Mouse (Mus musculus) ES-CJ7 (cell line): ENCODE results near the gene Abr.

Experiments
- DNase-seq: peaks from one replicate; pipeline ENCODE4 v3.0.0; 2011; ENCODE audit warnings: low read depth, low spot score

Abr gene

GRCm38 (mm10) chr11:76415001-76415400 is 207.1 kb downstream of the Abr start:
- DNase-seq = no peak

DNA sequence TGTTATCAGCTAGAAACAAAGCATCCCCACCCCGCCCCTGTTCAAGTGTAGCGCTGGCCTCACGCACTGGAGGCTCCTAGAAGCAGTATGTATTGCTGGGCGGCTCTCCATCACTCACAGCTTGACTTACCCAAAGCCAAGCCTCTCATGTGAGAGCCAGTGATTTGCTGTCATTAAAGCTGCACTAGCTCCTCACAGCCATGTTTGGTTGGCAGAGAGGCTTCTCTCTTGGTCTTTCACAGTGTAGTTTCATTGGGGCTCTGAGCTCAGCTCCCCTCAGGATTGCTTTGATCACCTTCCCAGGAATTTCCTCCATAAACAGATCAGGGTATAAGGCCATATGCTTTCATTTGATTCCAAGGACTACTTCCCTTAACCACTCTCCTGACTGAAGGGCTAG is 208.9 kb downstream of the Abr start:
- no peak for DNase-seq

DNA sequence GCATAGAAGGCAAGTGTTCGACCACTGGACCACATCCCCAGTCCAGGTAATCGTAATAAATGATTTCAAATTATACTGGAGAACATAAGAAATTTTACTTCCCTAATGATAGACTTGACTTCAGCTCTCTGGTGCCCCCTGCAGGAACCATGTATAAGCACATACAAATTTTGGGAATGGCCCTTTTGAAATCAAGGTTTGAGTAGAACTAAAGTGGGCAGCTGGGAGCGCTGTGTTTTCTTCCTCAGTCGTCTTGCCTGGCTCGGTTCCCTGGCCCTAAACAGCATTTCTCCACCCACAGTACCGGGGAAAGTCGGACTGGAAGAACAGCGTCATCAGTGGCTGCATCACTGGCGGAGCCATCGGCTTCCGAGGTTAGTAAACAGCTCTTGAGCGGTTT is 211.3 kb downstream of the Abr start:
- DNase-seq = peak; percentile 77

GRCm38 (mm10) chr11:76406702-76407583 is 215.2 kb downstream of the Abr start, which contains the start of gene Timm22:
Gene Timm22 (plus strand): TSS chr11:76406952.
- DNase-seq = peak; percentile 99

DNA sequence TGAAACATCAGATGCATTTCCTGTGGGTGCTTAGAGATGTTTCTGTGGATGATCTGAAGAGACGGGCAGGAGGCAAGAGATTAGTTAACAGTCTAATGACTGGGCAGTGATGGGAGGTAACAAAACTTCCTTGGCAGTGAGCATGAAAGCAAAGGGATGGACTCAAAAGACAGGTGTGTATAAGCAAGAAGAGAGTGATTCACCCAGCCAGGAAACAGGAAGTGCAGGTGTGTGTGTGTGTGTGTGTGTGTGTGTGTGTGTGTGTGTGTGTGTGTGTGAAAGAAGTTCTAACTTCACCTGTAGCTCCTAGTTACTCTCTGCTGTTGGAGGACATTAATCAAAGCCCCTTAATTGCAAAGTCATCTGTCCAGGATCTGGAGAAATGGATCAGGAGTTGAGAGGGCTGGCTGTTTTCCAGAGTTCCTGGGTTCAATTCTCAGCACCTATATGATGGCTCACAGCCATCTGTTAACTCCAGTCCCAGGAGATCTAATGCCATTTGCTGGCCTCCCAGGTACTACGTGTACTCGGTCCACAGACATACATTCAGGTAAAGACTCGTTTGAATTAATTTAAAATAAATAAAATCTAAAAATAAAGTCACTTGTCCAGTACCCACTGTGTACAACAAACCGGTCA is 216.4 kb downstream of the Abr start:
- no peak for DNase-seq

GRCm38 (mm10) chr11:76405113-76405512 is 217.0 kb downstream of the Abr start:
- no peak for DNase-seq

- no peak for DNase-seq
Measured at GRCm38 (mm10) chr11:76401398-76401797, 220.7 kb downstream of the Abr start.

- no peak for DNase-seq
Measured at GRCm38 (mm10) chr11:76399587-76400330, 222.4 kb downstream of the Abr start.

DNA sequence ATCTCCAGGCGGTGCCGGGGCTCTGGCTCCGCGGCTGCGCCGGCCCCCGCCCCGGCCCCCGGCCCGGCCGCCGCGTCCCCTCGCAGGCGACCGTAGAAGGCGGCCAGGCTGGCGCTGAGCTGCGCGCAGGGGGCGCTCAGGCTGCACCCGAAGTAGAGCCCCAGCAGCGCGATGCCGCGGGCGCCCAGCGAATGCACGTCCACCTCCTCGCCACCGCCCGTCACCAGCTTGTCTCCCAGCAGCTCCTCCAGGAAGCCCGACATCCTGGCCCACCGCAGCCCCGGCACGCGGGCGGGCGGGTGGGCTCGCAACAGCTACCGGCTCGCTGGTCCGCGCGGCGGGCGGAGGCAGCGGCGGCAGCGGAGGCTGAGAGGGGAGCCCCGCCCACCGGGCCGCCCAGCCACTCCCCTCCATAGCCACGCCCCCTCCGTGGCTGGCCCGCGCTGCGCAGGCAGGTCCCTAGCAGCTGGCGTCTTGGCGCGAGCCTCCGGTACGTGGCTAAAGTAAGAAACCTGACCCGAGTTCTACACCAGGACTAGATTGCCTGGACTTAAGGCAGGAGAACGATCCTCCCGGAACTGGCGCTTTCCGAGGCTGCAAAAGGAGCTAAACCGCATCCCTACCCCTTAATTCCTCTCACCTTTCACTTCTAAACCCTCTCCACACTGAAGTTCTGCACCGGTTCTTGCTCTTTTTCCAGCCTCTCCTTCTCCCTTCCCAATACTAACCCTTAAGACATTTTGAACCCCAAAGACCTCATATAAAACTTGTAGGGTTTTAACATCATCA is 223.1 kb downstream of the Abr start, which contains the start of gene Nxn:
TSS of gene Nxn (minus strand) at position 343 of the 789 bp plus-strand sequence.
- DNase-seq = peak; percentile 88

- no peak for DNase-seq
Measured at GRCm38 (mm10) chr11:76398312-76398797, 223.8 kb downstream of the Abr start.

- no peak for DNase-seq
Measured at GRCm38 (mm10) chr11:76397650-76398311, 224.3 kb downstream of the Abr start.

DNA sequence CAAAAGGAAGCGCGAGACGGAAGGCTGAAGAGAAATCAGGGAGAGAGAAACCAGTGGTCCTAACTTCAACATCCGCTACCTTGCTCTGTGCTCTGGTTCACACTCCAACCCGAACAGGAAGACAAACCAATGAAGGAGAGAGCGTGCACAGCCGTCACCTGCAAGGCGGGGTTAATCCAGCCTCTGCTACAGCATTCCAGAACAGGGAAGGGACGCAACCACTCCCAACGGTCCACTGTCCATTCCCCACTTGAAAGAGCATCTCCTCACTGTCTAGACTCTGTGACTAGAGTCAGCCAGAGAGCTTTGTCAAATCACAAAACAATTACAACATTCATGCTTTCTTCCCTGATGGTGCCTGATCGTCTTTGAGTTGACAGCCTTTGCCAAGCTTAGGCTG is 229.1 kb downstream of the Abr start:
- DNase-seq = peak; percentile 77

DNA sequence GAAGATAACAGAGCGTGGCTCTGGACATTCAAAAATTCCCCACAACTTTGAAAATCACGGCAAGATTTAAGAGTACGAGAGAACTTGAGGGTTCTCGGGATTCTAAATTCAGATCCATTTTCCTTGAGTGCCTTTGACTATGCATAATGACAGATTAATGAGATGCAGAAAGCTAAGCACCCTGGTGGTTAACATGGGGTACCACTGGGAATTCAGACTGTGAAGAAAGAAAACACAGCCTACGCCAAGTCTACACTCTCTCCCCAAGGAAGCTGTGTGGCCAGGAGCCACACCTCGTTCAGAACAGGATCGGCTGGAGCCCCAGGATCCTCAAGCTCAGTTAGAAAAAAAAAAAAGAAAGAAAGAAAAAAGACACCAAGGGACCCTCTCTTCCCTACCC is 229.6 kb downstream of the Abr start:
- DNase-seq = no peak

- no peak for DNase-seq
Measured at GRCm38 (mm10) chr11:76388711-76389110, 233.4 kb downstream of the Abr start.

GRCm38 (mm10) chr11:76387097-76387496 is 235.0 kb downstream of the Abr start:
- DNase-seq = peak; percentile 76

DNA sequence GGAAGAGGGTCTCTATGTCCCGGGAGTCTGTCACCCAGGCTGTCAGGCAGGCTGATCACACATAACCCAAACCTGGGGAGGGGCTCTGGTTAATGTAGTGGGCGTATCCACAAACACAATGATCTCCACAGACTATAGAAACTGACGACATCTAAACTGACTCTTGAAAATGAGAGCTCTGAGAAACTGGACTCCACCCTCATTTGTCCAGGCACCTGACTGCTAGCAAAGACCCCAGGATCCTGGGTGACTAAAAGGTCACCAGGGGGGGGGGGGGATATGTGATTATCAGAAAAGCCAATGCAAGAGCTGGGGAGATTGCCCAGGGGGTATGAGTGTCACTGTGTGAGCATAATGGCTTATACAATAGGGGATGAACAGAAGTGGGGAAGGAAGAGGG is 236.4 kb downstream of the Abr start:
- DNase-seq = peak; percentile 58

- no peak for DNase-seq
Measured at GRCm38 (mm10) chr11:76385017-76385416, 237.1 kb downstream of the Abr start.

DNA sequence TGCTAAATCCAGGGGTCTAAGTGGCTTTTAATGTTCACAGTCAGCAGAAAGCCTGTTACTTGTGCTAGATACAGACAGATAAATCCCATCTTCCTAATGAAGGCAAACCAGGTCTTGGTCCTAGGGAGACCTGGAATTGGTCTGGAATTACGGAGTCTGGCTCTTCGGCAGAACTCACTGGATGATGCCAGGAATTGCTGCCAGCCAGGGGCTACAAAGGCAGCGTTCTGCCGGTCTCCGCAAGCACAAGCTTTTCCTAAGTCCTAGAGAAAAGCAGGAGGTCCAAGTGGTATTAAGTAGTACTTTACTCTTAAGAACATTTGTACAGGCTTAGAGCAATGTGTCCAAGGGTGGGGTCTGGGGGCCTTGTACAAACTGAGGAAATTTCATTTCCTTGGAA is 237.8 kb downstream of the Abr start:
- no peak for DNase-seq

GRCm38 (mm10) chr11:76382711-76383324 is 239.3 kb downstream of the Abr start:
- no peak for DNase-seq

- peak; percentile 66 for DNase-seq
Measured at GRCm38 (mm10) chr11:76381201-76381885, 240.8 kb downstream of the Abr start.
